28 mouse cellular contexts compared by ENCODE assay signal in the genomic region with DNA sequence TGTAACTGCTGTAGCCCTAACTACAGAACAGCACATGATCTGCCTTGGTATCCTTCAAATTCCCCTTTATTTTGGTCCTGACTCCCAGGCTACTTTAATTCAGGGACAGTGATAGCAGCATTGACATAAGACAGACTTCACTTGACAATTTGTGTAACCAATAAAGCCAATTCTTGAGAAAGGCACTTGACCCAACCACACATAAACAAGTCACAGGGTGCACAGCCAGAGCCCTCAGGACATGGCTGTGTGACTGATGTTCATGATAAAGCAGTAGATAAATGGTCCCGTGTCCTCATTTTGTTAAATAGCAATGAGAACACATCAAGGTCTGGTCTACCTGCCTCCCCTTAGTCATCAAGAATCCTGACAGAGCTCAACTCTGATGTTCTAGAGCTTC. TPM values are rescaled to one million over a fixed set of nuclear protein-coding genes. Genes with fewer than 3 reads are reported as not detected.
"Had no signal": no experiment of that assay in that cellular context is flagged by ENCODE, and none has a peak within 500 bp of the region (broad histone marks: within the 10 kb centered on the region; RNA-seq: fewer than 3 reads in every experiment).

No protein-coding gene starts in this region.

- ATAC-seq: forebrain, embryonic 13.5 days; forebrain, embryonic 14.5 days; forebrain, embryonic 15.5 days; forebrain, embryonic 16.5 days had no signal

- H3K9ac ChIP-seq: embryonic facial prominence, embryonic 12.5 days; embryonic facial prominence, embryonic 13.5 days; embryonic facial prominence, embryonic 15.5 days; forebrain, embryonic 12.5 days; forebrain, embryonic 13.5 days; forebrain, embryonic 15.5 days had no signal

- H3K4me1 ChIP-seq: embryonic facial prominence, embryonic 10.5 days; embryonic facial prominence, embryonic 12.5 days; embryonic facial prominence, embryonic 13.5 days; embryonic facial prominence, embryonic 15.5 days; forebrain, embryonic 10.5 days; forebrain, embryonic 12.5 days; forebrain, embryonic 13.5 days; forebrain, embryonic 15.5 days had no signal

- H3K4me2 ChIP-seq: embryonic facial prominence, embryonic 12.5 days; embryonic facial prominence, embryonic 13.5 days; embryonic facial prominence, embryonic 15.5 days; forebrain, embryonic 12.5 days; forebrain, embryonic 13.5 days; forebrain, embryonic 15.5 days had no signal

- DNase-seq: cerebellum, adult 2 months; cerebellum, adult 8-10 months; cerebellum, adult 9-10 months; cerebellum, adult 9-11 months; cerebellum, postnatal 10 days; cerebellum, postnatal 14 days; cerebellum, postnatal 25 days; cerebellum, postnatal 36 days; embryo, embryonic 11 days; gastrocnemius, adult 2 months; gastrocnemius, postnatal 10 days; gastrocnemius, postnatal 14 days; gastrocnemius, postnatal 25 days; gastrocnemius, postnatal 36 days; heart, adult 18-20 months had no signal

- H3K9me3 ChIP-seq: embryonic facial prominence, embryonic 10.5 days; embryonic facial prominence, embryonic 12.5 days; embryonic facial prominence, embryonic 13.5 days; embryonic facial prominence, embryonic 15.5 days; forebrain, embryonic 10.5 days; forebrain, embryonic 12.5 days; forebrain, embryonic 13.5 days; forebrain, embryonic 15.5 days had no signal

- H3K27ac ChIP-seq: embryonic facial prominence, embryonic 10.5 days; embryonic facial prominence, embryonic 12.5 days; embryonic facial prominence, embryonic 13.5 days; embryonic facial prominence, embryonic 15.5 days; forebrain, embryonic 10.5 days; forebrain, embryonic 12.5 days; forebrain, embryonic 13.5 days; forebrain, embryonic 15.5 days; gastrocnemius, adult 2 months had no signal

- H3K4me3 ChIP-seq: embryonic facial prominence, embryonic 10.5 days; embryonic facial prominence, embryonic 12.5 days; embryonic facial prominence, embryonic 13.5 days; embryonic facial prominence, embryonic 15.5 days; erythroblast, embryonic 14.5 days; forebrain, embryonic 10.5 days; forebrain, embryonic 12.5 days; forebrain, embryonic 13.5 days; forebrain, embryonic 15.5 days; gastrocnemius, adult 2 months had no signal

- H3K27me3 ChIP-seq: embryonic facial prominence, embryonic 12.5 days; embryonic facial prominence, embryonic 13.5 days; embryonic facial prominence, embryonic 15.5 days; forebrain, embryonic 12.5 days; forebrain, embryonic 13.5 days; forebrain, embryonic 15.5 days had no signal

RNA-seq across cellular contexts. Expression of a gene that starts 9.4 kb away (rescaled TPM):
- total RNA-seq: gastrocnemius, adult 18-20 months; gastrocnemius, adult 2 months; gastrocnemius, postnatal 10 days; gastrocnemius, postnatal 14 days; gastrocnemius, postnatal 25 days; gastrocnemius, postnatal 36 days; heart, adult 8-10 months had no signal
- polyA plus RNA-seq: cerebellum, adult 2 months; embryonic facial prominence, embryonic 10.5 days; forebrain, embryonic 14.5 days had no signal
